Mouse (Mus musculus) thymus, adult 2 months (tissue): ENCODE results near the gene Grik3.

Experiments used
- CTCF ChIP-seq: fragments of 200-500 bp; IDR thresholded peaks from 2 replicates; pipeline ENCODE4 v1.5.1; 2012; ENCODE audit warnings: mild to moderate bottlenecking, control low read depth, low read length, moderate library complexity, borderline replicate concordance; ENCODE audit not compliant: control insufficient read depth, poor library complexity, insufficient read depth; ENCODE audit errors: extremely low read depth
- POLR2A ChIP-seq: fragments of 200-500 bp; IDR thresholded peaks from 2 replicates; pipeline ENCODE4 v1.6.1; 2012; ENCODE audit warnings: mild to moderate bottlenecking, low read length, control low read depth, moderate library complexity; ENCODE audit not compliant: control insufficient read depth, poor library complexity, insufficient read depth; ENCODE audit errors: extremely low read depth

GRCm38 (mm10) chr4:125533965-125534364 lies 43.5 kb downstream of the Grik3 start:
- no peak for TF ChIP-seq CTCF
- no peak for TF ChIP-seq POLR2A
